Mouse (Mus musculus) heart, adult 11 months (tissue): ENCODE data around the gene Nacad.
"Not testable (repeated sequence)": the region's sequence is repeated elsewhere in the genome, so short reads cannot be mapped to it uniquely, and the experiment has no call there.

ENCODE experiments used
- DNase-seq: peaks from one replicate; pipeline ENCODE4 v3.0.0; 2022

Nacad gene

GRCm38 (mm10) chr11:6605491-6606399 lies at the start of gene Nacad:
TSS of gene Nacad (minus strand) at chr11:6606053.
- DNase-seq: peak; percentile 92

GRCm38 (mm10) chr11:6654903-6655302 lies 49.0 kb upstream of the Nacad start:
- no peak for DNase-seq

GRCm38 (mm10) chr11:6652978-6653377 lies 47.1 kb upstream of the Nacad start:
- DNase-seq: not testable (repeated sequence)

GRCm38 (mm10) chr11:6650519-6650918 lies 44.7 kb upstream of the Nacad start:
- no peak for DNase-seq

GRCm38 (mm10) chr11:6647831-6648724 lies 42.2 kb upstream of the Nacad start:
- peak; percentile 83 for DNase-seq

- DNase-seq: no peak
These were observed 38.7 kb upstream of the Nacad start for GRCm38 (mm10) chr11:6644566-6644965.

GRCm38 (mm10) chr11:6639072-6639471 lies 33.2 kb upstream of the Nacad start:
- no peak for DNase-seq

GRCm38 (mm10) chr11:6638537-6638936 lies 32.7 kb upstream of the Nacad start, which contains the start of gene Wap:
TSS of gene Wap (minus strand) at chr11:6638637.
- DNase-seq: peak; percentile 83

- no peak for DNase-seq
These were observed 30.3 kb upstream of the Nacad start for GRCm38 (mm10) chr11:6636150-6636549.

GRCm38 (mm10) chr11:6629655-6630054 lies 23.8 kb upstream of the Nacad start:
- DNase-seq: peak; percentile 86

- DNase-seq: peak; percentile 94
These were observed 22.7 kb upstream of the Nacad start for GRCm38 (mm10) chr11:6628568-6628967.

GRCm38 (mm10) chr11:6627731-6628130 lies 21.9 kb upstream of the Nacad start:
- DNase-seq: peak; percentile 94

GRCm38 (mm10) chr11:6626388-6626772 lies 20.5 kb upstream of the Nacad start:
- DNase-seq: no peak

GRCm38 (mm10) chr11:6625478-6626387 lies 19.9 kb upstream of the Nacad start, which contains the start of gene Tbrg4:
TSS of gene Tbrg4 (minus strand) at chr11:6626067.
- DNase-seq: peak; percentile 99

GRCm38 (mm10) chr11:6624619-6625382 lies 18.9 kb upstream of the Nacad start:
- DNase-seq: peak; percentile 85

GRCm38 (mm10) chr11:6623704-6624103 lies 17.9 kb upstream of the Nacad start:
- peak; percentile 91 for DNase-seq

GRCm38 (mm10) chr11:6615250-6616205 lies 9.7 kb upstream of the Nacad start:
- no peak for DNase-seq

GRCm38 (mm10) chr11:6605021-6605481 lies 802 bp downstream of the Nacad start:
- DNase-seq: peak; percentile 91

GRCm38 (mm10) chr11:6604604-6604936 lies 1.3 kb downstream of the Nacad start:
- no peak for DNase-seq

GRCm38 (mm10) chr11:6603887-6604603 lies 1.8 kb downstream of the Nacad start:
- peak; percentile 96 for DNase-seq
